Mouse (Mus musculus) adrenal gland, adult 10 weeks (tissue): ENCODE measurements around the gene Dennd4b. TPM values are rescaled to one million over a fixed set of nuclear protein-coding genes. Genes with fewer than 3 reads are reported as not detected.

Source experiments
- polyA plus RNA-seq: library from polyadenylated mRNA; stranded (reverse); fragments of 350-450 nt; fragmentation: Illumina TruSeq; extraction: RNeasy Lipid Tissue Mini Kit (QIAGEN cat#74804); gene quantifications from one replicate; pipeline ENCODE4 v1.2.3, GENCODE M21; 2014; ENCODE audit warnings: low read depth, low replicate concordance

The Dennd4b gene
- 0.99 TPM for polyA plus RNA-seq

GRCm38 (mm10) chr3:90265034-90265931 lies at the start of gene Dennd4b:
Gene Dennd4b (plus strand): TSS chr3:90265185.

GRCm38 (mm10) chr3:90231507-90232333 lies 33.3 kb upstream of the Dennd4b start, which contains the start of gene Jtb:
Gene Jtb (plus strand): TSS chr3:90231597.

GRCm38 (mm10) chr3:90242984-90243775 lies 21.8 kb upstream of the Dennd4b start, which contains the start of gene Creb3l4:
Gene Creb3l4 (minus strand): TSS chr3:90243512.

GRCm38 (mm10) chr3:90247960-90248745 lies 16.8 kb upstream of the Dennd4b start, which contains the start of gene Slc39a1:
Gene Slc39a1 (plus strand): TSS chr3:90248172.

GRCm38 (mm10) chr3:90253653-90254418 lies 11.1 kb upstream of the Dennd4b start, which contains the start of gene Crtc2:
Gene Crtc2 (plus strand): TSS chr3:90254163.

GRCm38 (mm10) chr3:90292345-90293275 lies 27.6 kb downstream of the Dennd4b start, which contains the start of gene Gatad2b:
Gene Gatad2b (plus strand): TSS chr3:90293178.

Other genes with a start within 250 kb of the Dennd4b start
- gene 4933434E20Rik, start 213.5 kb upstream of the Dennd4b start, polyA plus RNA-seq = 123 TPM
- 111 TPM for gene Ubap2l, start 212.6 kb upstream of the Dennd4b start, polyA plus RNA-seq
- 243 TPM for gene Tpm3, start 192.5 kb upstream of the Dennd4b start, polyA plus RNA-seq
- 0.87 TPM for gene Nup210l, start 161.1 kb upstream of the Dennd4b start, polyA plus RNA-seq
- gene Rps27, start 51.5 kb upstream of the Dennd4b start, polyA plus RNA-seq = 1,166 TPM
- 12.6 TPM for gene Rab13, start 51.5 kb upstream of the Dennd4b start, polyA plus RNA-seq
- gene Jtb, start 33.6 kb upstream of the Dennd4b start, polyA plus RNA-seq = 140 TPM
- 0.70 TPM for gene Creb3l4, start 21.7 kb upstream of the Dennd4b start, polyA plus RNA-seq
- 118 TPM for gene Slc39a1, start 17.0 kb upstream of the Dennd4b start, polyA plus RNA-seq
- gene Crtc2, start 11.0 kb upstream of the Dennd4b start, polyA plus RNA-seq = 9.7 TPM
- gene Gatad2b, start 28.0 kb downstream of the Dennd4b start, polyA plus RNA-seq = 58.7 TPM
- gene Slc27a3, start 124.8 kb downstream of the Dennd4b start, polyA plus RNA-seq = 1.7 TPM
- gene Ints3, start 168.4 kb downstream of the Dennd4b start, polyA plus RNA-seq = 32.7 TPM
- 159 TPM for gene Npr1, start 200.7 kb downstream of the Dennd4b start, polyA plus RNA-seq
- gene Ilf2, start 210.9 kb downstream of the Dennd4b start, polyA plus RNA-seq = 73.4 TPM
- 156 TPM for gene Snapin, start 225.8 kb downstream of the Dennd4b start, polyA plus RNA-seq
- 164 TPM for gene Chtop, start 244.3 kb downstream of the Dennd4b start, polyA plus RNA-seq
- 54.6 TPM for gene S100a1, start 249.2 kb downstream of the Dennd4b start, polyA plus RNA-seq
- 14.9 TPM for gene S100a13, start 249.2 kb downstream of the Dennd4b start, polyA plus RNA-seq